In the genomic region with DNA sequence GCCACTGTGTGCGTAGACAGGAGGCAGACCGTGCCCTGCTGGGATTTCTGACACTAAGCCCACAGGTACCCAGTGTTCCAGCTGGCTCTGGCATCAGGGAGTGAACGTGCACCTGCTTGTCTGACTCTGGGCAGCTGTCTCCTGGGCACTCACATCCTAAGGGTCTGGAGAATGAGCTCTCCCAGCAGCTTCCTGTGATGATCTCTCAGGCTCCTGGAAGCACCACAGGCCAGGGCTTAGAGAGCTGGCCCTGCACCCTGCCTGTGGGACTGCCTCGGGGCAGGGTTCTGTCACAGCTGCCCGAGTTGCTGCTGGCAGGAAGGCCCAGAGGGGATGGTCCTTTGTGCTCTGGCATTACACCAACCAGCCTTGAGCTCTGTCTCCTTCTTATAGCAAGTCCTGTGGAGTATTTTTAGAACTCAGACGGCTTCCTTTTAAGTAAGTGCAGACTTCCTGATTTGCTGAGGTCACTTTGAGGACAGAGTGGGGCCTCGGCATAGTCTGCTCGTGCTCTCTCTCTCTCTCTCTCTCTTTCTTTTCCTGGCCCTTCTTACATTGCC, we compare ENCODE assay signal across 8 mouse cellular contexts. TPM values are rescaled to one million over a fixed set of nuclear protein-coding genes. Genes with fewer than 3 reads are reported as not detected.
DNase-seq lines count a peak whose midpoint lies in the region; ATAC-seq and TF ChIP-seq lines count a peak whose summit lies in the region.

No protein-coding gene starts in this region.

- no peak for ATAC-seq in forebrain, embryonic 13.5 days
- ATAC-seq in forebrain, embryonic 16.5 days, result no peak
- ATAC-seq in hindbrain, embryonic 16.5 days, result 0 out of 2 replicates have a peak, but pooled peaks have one; percentile 35
- ATAC-seq in liver, embryonic 11.5 days (replicated peaks; ENCODE audit: low FRiP score), result peak; percentile 58; the same call in 1 of the 2 replicates
- ATAC-seq in monocyte, adult 5-6 weeks (replicated peaks; ENCODE audit: insufficient number of reproducible peaks, low FRiP score, low TSS enrichment, poor library complexity, severe bottlenecking), result peak; percentile 60

- H3K9ac ChIP-seq in forebrain, embryonic 13.5 days, result no peak overlapping the region
- no peak overlapping the region for H3K9ac ChIP-seq in forebrain, embryonic 16.5 days (replicated peaks; ENCODE audit: low read depth, low read length)
- H3K9ac ChIP-seq in hindbrain, embryonic 16.5 days (ENCODE audit: low read depth, low read length), result no peak overlapping the region
- no peak overlapping the region for H3K9ac ChIP-seq in liver, embryonic 11.5 days (ENCODE audit: low read depth, low read length)

- H3K4me2 ChIP-seq in forebrain, embryonic 13.5 days, result no peak overlapping the region
- no peak overlapping the region for H3K4me2 ChIP-seq in forebrain, embryonic 16.5 days (ENCODE audit: low read length)
- H3K4me2 ChIP-seq in hindbrain, embryonic 16.5 days (ENCODE audit: low read length), result no peak overlapping the region
- H3K4me2 ChIP-seq in liver, embryonic 11.5 days, result peak overlapping the region; percentile 7; the same call in 1 of the 2 replicates

- peak; percentile 17 for DNase-seq in T-cell, adult 2 months (ENCODE audit: low spot score)
- peak; percentile 83 for DNase-seq in gastrocnemius, adult 2 months
- no peak for DNase-seq in liver, embryonic 11.5 days (ENCODE audit: low spot score)
- DNase-seq in right cerebral cortex, adult 2 months (ENCODE audit: low spot score in 2 of 2), result no peak

- no peak for TF ChIP-seq CTCF in gastrocnemius, adult 2 months (IDR thresholded peaks at IDR 0.05)

- H3K27me3 ChIP-seq in forebrain, embryonic 13.5 days, result no peaks in the 10 kb centered on the region
- no peaks in the 10 kb centered on the region for H3K27me3 ChIP-seq in forebrain, embryonic 16.5 days (replicated peaks; ENCODE audit: control insufficient read depth, insufficient read depth, low read length)
- no peaks in the 10 kb centered on the region; the same call in 1 of the 2 replicates for H3K27me3 ChIP-seq in hindbrain, embryonic 16.5 days (replicated peaks; ENCODE audit: control insufficient read depth, insufficient read depth, low read length)
- H3K27me3 ChIP-seq in liver, embryonic 11.5 days (replicated peaks; ENCODE audit: control insufficient read depth, insufficient read depth, low read length), result no peaks in the 10 kb centered on the region

- peaks cover 9% of the 10 kb centered on the region for H3K4me1 ChIP-seq in forebrain, embryonic 13.5 days
- peaks cover 8% of the 10 kb centered on the region; the same call in 1 of the 2 replicates for H3K4me1 ChIP-seq in forebrain, embryonic 16.5 days (replicated peaks; ENCODE audit: control insufficient read depth, insufficient read depth, low read length)
- peaks cover 5% of the 10 kb centered on the region; the same call in 1 of the 2 replicates for H3K4me1 ChIP-seq in hindbrain, embryonic 16.5 days (ENCODE audit: control insufficient read depth, insufficient read depth, low read depth, low read length)
- H3K4me1 ChIP-seq in liver, embryonic 11.5 days (replicated peaks; ENCODE audit: control insufficient read depth, insufficient read depth, low read length), result peaks cover 15% of the 10 kb centered on the region

- no peaks in the 10 kb centered on the region for H3K9me3 ChIP-seq in forebrain, embryonic 13.5 days (replicated peaks)
- H3K9me3 ChIP-seq in forebrain, embryonic 16.5 days (ENCODE audit: control insufficient read depth, low read length), result no peaks in the 10 kb centered on the region
- H3K9me3 ChIP-seq in hindbrain, embryonic 16.5 days (ENCODE audit: control insufficient read depth, low read length), result no peaks in the 10 kb centered on the region
- no peaks in the 10 kb centered on the region for H3K9me3 ChIP-seq in liver, embryonic 11.5 days (ENCODE audit: control insufficient read depth, low read length)

- H3K36me3 ChIP-seq in forebrain, embryonic 13.5 days (ENCODE audit: poor library complexity, severe bottlenecking), result peaks cover 4% of the 10 kb centered on the region; the same call in 1 of the 2 replicates
- no peaks in the 10 kb centered on the region for H3K36me3 ChIP-seq in forebrain, embryonic 16.5 days (ENCODE audit: control insufficient read depth, insufficient read depth)
- H3K36me3 ChIP-seq in hindbrain, embryonic 16.5 days (ENCODE audit: control insufficient read depth, insufficient read depth, low read length), result peaks cover 6% of the 10 kb centered on the region; the same call in 1 of the 2 replicates
- H3K36me3 ChIP-seq in liver, embryonic 11.5 days (ENCODE audit: control insufficient read depth, insufficient read depth, low read length), result no peaks in the 10 kb centered on the region

- H3K4me3 ChIP-seq in forebrain, embryonic 13.5 days, result no peak overlapping the region
- H3K4me3 ChIP-seq in forebrain, embryonic 16.5 days (replicated peaks; ENCODE audit: low read length), result no peak overlapping the region
- H3K4me3 ChIP-seq in gastrocnemius, adult 2 months, result no peak overlapping the region
- H3K4me3 ChIP-seq in hindbrain, embryonic 16.5 days (ENCODE audit: low read length), result no peak overlapping the region
- no peak overlapping the region for H3K4me3 ChIP-seq in liver, embryonic 11.5 days (ENCODE audit: low read depth, low read length)

- intact Hi-C loops in gastrocnemius, adult 2 months (cut with DNase I), result no loop called here

- H3K27ac ChIP-seq in forebrain, embryonic 13.5 days, result peak overlapping the region; percentile 12; the same call in 1 of the 2 replicates
- no peak overlapping the region for H3K27ac ChIP-seq in forebrain, embryonic 16.5 days (ENCODE audit: low read length)
- H3K27ac ChIP-seq in gastrocnemius, adult 2 months, result peak overlapping the region; percentile 85
- no peak overlapping the region for H3K27ac ChIP-seq in hindbrain, embryonic 16.5 days (ENCODE audit: low read depth, low read length)
- H3K27ac ChIP-seq in liver, embryonic 11.5 days (ENCODE audit: low read depth, low read length), result peak overlapping the region; percentile 67

- WGBS in forebrain, embryonic 13.5 days, result 70% methylated on average over 8 of the region's 8 CpGs
- WGBS in forebrain, embryonic 16.5 days, result 53% methylated on average over 8 of the region's 8 CpGs
- 48% methylated on average over 8 of the region's 8 CpGs for WGBS in hindbrain, embryonic 16.5 days
- 39% methylated on average over 8 of the region's 8 CpGs for WGBS in liver, embryonic 11.5 days

RNA-seq across cellular contexts. Expression of a gene that starts 23.2 kb away (rescaled TPM):
- polyA plus RNA-seq in forebrain, embryonic 13.5 days (2015; fragmentation: Nextera tagmentation; extraction: Ambion mirVana), result 99.2 and 108 TPM in 2 replicates
- polyA plus RNA-seq in forebrain, embryonic 16.5 days (2015; fragmentation: Nextera tagmentation; extraction: Ambion mirVana), result 125 and 137 TPM in 2 replicates
- total RNA-seq in gastrocnemius, adult 2 months (2021), result 10 to 100 TPM; 56.9 to 68.9 TPM
- 106 and 121 TPM in 2 replicates for polyA plus RNA-seq in hindbrain, embryonic 16.5 days (2015; fragmentation: Nextera tagmentation; extraction: Ambion mirVana)
- polyA plus RNA-seq in liver, embryonic 11.5 days (2014; fragmentation: Nextera tagmentation; extraction: Ambion mirVana), result 44.2 and 54.1 TPM in 2 replicates
- total RNA-seq in monocyte, adult 5-6 weeks (2017), result 57.1 to 117 TPM (median 73.5 TPM) in 3 replicates

Comparison
In these comparisons a context has a peak if more than half of its experiments do, and no peak if none do; other contexts are left out.
1. H3K27ac ChIP-seq: peak in forebrain, embryonic 13.5 days (single experiment), gastrocnemius, adult 2 months (single experiment) and liver, embryonic 11.5 days (single experiment); none in forebrain, embryonic 16.5 days (single experiment) and hindbrain, embryonic 16.5 days (single experiment).
2. ATAC-seq: peak in hindbrain, embryonic 16.5 days (single experiment), liver, embryonic 11.5 days (single experiment) and monocyte, adult 5-6 weeks (single experiment); none in forebrain, embryonic 13.5 days (single experiment) and forebrain, embryonic 16.5 days (single experiment).
3. DNase-seq: peak in T-cell, adult 2 months (single experiment) and gastrocnemius, adult 2 months (single experiment); none in liver, embryonic 11.5 days (single experiment) and right cerebral cortex, adult 2 months (0 of 2).